Mouse (Mus musculus) spleen, adult 10 weeks (tissue): ENCODE measurements around the gene Pramef6. TPM values are rescaled to one million over a fixed set of nuclear protein-coding genes. Genes with fewer than 3 reads are reported as not detected.

Experiments
- polyA plus RNA-seq: library from polyadenylated mRNA; stranded (reverse); fragments of 350-450 nt; fragmentation: Illumina TruSeq; extraction: RNeasy Lipid Tissue Mini Kit (QIAGEN cat#74804); gene quantifications from one replicate; pipeline ENCODE4 v1.2.3, GENCODE M21; 2015; ENCODE audit warnings: low replicate concordance; ENCODE audit not compliant: insufficient read depth

Pramef6 gene
- polyA plus RNA-seq = not detected

DNA sequence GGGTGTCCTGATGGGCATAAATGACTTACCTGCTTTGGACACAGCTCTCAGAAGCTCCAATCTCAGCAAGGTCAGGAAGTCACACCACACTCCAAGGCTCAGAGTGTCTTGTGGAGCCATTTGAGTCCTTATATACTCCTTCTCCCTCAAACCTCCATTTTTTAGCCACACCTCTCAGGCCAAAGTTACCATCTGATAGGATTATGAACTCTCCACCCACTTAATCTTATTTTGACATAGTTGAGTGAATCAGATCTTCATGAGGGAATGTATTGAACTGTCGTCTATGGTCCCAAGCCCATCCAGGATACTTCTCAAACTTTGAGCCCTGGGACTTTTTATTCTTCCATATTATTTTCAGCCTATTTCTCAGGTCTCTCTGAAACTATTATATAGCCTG lies at the start of gene Pramef6:
Gene Pramef6, minus strand, starts transcription at position 101 of the 400 bp plus-strand sequence.

GRCm38 (mm10) chr4:143846197-143846596 lies 54.0 kb downstream of the Pramef6 start, which contains the start of gene Gm13103:
Gene Gm13103, plus strand, starts transcription at chr4:143846497.

Other genes with a start within 250 kb of the Pramef6 start
- gene Gm13088, start 243.1 kb downstream of the Pramef6 start, polyA plus RNA-seq = not detected
- not detected for gene Gm13089, start 197.7 kb downstream of the Pramef6 start, polyA plus RNA-seq
- gene Gm13078, start 180.9 kb downstream of the Pramef6 start, polyA plus RNA-seq = not detected
- not detected for gene Gm13023, start 111.0 kb downstream of the Pramef6 start, polyA plus RNA-seq
- not detected for gene Gm13084, start 84.3 kb downstream of the Pramef6 start, polyA plus RNA-seq
- not detected for gene Gm13103, start 53.9 kb downstream of the Pramef6 start, polyA plus RNA-seq
- not detected for gene Pramef25, start 50.6 kb upstream of the Pramef6 start, polyA plus RNA-seq
- not detected for gene Gm13101, start 66.6 kb upstream of the Pramef6 start, polyA plus RNA-seq
- gene Pramef17, start 94.0 kb upstream of the Pramef6 start, polyA plus RNA-seq = not detected
- not detected for gene Pramel4, start 158.7 kb upstream of the Pramef6 start, polyA plus RNA-seq
- not detected for gene Gm13102, start 206.1 kb upstream of the Pramef6 start, polyA plus RNA-seq